Mouse (Mus musculus) right cerebral cortex, postnatal 14 days (tissue): Measurements from ENCODE around the gene Mmp13.
"Not testable (repeated sequence)": the region's sequence is repeated elsewhere in the genome, so short reads cannot be mapped to it uniquely, and the experiment has no call there.

Experiments
- DNase-seq: peaks from one replicate; pipeline ENCODE4 v3.0.0; 2022

The Mmp13 gene

DNA sequence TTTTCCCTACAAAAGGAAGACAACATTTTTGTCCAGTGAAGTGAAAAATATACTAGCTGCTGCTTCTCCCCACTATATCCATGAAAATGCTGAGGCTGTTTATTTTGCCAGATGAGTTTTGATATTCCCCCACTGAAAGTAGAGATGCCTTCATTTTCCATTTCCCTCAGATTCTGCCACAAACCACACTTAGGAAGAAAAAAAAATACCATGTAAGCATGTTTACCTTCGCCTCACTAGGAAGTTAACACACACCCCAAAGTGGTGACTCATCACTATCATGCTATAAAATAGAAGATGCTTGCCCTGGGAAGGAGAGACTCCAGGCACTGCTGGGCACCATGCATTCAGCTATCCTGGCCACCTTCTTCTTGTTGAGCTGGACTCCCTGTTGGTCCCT lies at the start of gene Mmp13:
Gene Mmp13 (plus strand): TSS at position 301 of the 400 bp plus-strand sequence.
- no peak for DNase-seq

DNA sequence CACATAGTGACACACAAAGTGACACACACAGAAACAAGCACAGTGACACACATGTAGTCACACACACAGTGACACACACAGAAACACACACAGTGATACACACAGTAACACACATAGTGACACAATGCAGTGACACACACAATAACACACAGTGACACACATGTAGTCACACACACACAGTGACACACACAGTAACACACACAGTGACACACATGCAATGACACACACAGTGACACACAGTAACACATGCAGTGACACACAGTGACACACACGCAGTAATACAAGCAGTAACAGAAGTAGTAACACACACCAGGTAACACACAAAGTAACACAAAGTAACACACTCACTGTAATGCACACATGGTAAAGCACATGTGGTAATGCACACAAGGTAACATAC lies 33.7 kb upstream of the Mmp13 start:
- no peak for DNase-seq

DNA sequence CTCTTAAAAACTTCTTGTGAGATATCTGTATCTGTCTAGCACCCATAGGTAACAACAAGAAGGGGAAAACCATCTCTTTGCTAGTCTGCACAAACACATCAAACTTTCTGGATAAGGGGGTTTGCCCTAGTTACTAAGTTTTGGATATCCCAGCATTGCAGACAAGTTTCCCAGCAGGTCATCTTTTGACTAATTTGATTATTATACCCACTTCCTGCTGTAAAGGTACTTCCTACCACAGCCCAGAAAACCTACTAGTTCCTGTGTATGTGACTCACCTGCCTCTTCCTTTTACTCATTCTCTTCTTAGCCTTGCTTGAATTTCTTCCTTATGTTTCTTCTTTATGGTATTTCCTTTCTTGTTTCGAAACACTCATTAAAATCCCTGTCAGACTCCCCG lies 32.3 kb upstream of the Mmp13 start:
- no peak for DNase-seq

DNA sequence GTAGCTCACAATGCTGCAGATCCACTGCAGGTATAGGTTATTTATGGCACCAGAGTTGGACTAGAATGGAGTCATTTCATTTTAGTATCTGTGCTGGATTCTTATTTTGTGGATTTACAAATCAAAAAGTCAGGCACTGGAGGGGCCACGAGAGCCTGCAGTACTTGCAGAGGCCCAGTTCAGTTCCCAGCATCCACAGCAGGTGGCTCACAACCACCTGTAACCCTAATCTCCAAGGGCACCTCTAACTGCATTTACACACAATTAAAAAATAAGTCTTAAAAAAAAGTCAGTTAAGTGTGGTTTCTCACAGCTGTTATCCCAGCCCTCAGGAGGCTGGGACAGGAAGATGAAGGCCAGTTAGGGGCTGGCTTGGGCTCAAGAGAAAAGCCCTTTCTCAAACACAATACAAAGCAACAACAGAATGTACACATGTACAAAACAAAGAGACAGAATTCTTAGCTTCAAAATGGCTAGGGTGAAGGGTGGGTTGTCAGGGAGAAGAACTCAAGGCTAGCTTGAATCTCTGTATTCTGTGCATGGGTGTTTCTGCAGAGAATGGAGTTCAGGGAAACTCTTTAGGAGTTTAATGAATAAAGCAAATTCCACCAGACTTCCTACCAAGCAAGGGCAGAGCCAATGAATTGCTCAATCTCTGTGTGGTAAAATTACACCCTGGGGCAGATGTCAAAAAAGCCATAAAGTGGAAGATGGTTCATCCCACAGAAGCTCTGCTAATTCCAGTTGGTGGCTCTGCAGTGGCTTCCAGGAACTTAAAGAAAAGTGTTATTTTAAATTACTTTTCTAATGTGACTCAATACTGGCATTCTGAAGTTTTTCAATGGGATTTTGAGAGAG lies 19.3 kb upstream of the Mmp13 start:
- DNase-seq = no peak

DNA sequence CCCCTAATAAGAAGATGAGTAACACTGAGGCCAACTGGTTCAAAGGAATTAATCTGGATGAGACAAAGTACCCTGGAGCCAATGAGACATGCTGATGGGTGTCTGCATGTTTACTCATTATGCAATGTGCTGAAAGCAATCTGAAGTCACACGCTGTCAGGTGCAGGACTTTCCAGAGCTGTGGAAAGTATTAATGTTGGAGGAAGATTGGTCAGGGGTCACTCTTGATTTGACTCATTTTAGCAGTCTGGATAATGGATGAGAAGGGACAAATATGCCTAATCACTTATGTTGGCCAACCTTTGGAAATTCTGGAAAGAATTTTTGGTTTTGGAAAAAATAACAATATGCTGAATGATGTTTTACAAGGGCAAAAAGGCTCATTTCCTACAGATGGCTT lies 10.6 kb upstream of the Mmp13 start:
- DNase-seq = no peak

DNA sequence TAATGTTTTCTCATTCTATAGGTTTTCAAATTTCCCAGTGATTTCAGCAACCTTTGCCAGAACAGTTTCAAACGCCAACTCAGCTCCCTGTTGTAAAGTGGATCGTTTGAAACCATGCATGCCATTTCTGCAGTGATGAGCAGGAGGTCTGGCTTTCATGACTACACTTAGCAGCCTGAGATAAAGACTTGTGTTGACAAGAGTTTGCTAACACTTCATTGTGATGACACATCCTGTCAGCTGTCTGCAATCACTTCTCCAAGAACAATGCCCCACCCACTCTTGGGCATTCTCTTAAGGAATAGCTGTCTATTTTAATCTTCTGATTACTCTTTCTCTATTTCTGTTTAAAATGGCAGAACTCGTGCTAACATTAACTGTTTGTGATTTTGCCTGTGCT lies 2.2 kb upstream of the Mmp13 start:
- no peak for DNase-seq

DNA sequence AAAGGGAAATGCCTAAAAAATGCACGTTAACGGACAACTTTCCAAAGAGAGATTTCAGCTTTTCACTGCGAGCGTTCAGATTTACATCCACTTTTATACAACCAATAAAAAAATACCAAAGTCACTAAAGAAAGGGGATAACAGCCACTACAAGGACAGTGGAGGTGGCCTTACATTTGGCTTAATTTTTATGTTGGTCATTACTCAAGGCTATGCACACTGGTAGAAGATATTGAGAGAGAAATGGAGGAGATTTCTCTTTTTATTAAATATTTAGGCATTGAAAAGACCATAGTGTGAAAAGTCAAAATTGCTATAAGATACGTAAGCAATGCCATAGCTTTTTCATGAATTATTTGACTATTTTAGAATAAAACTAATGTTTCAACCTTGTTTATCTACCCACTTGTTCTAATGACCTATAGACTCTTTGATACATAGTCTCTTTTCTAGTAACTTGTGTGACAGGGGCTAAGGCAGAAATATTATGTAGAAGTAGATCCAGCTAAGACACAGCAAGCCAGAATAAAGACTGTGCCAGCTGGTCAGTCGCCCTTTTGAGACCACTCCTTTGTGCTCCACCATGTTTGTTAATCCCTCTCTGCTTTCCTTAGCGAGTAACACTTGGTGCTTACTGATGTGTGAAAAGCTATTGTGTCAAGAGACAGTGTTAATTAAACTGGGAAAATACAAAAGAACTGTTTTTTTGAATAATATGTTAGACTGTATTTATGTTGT lies 10.4 kb downstream of the Mmp13 start:
- DNase-seq = no peak

DNA sequence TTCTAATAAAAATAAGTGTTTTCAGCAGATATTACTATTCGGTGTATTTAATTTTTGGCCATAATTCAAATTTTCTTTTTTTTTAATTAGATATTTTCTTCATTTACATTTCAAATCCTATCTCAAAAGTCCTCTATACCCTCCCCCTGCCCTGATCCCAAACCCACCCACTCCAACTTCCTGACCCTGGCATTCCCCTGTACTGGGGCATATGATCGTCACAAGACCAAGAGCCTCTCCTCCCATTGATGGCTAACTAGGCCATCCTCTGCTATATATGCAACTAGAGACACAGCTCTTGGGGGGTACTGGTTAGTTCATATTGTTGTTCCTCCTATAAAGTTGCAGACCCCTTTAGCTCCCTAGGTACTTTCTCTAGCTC lies 11.0 kb downstream of the Mmp13 start:
- not testable (repeated sequence) for DNase-seq

DNA sequence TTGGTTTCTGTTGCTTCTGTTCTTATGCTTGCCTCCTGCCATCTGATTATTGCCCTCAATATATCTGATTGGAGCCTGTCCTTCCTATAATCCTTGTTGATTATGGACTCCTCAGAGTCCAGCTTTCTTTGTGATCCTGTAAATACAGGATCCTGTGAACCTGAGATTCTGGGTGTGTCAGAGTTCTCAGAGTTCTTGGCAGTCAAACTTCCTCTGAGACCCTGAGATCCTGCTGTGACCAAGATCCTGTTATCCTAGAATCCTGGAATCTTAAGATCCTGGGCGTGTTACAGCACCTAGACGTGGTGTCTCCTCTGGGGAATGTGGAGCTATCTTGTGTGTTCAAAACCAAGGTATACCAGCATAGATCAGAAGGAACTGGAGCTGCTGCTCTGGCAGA lies 17.2 kb downstream of the Mmp13 start:
- DNase-seq = no peak

DNA sequence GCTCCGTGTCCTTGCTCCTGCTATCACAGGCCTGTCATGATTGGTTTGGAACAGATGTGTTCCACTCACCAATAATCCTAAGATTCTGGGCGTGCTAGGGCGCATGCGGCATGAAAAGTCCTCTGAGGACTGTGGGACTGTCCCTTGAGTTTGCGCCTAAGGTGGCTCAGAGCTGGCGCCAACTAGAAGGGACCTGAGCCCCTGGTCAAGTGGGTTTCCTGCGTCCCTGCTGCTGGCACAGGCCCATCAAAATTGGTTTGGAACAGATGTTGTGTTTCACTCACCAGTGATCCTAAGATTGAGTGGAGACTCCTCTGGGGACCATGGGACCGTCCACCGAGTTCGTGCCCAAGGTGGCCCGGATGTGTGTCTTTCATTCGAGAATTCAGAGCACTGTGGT lies 17.6 kb downstream of the Mmp13 start:
- no peak for DNase-seq

DNA sequence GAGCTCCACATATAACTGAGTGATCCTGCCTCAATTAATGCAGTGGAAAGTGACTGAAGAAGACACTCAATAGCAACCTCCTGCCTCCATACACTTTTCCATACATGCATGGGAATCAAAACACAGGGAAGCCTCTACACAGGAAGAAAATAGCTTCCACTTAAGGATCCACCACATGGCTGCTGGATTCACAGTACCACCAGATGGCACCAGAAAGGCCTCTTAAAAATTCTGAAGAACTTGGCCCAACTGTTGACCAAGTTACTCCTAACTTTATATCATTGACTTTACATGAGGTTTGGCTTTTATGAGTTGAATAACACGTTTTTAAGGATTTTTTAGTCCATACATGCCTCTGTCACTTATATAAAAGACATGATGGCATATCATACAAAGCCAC lies 19.8 kb downstream of the Mmp13 start:
- no peak for DNase-seq

DNA sequence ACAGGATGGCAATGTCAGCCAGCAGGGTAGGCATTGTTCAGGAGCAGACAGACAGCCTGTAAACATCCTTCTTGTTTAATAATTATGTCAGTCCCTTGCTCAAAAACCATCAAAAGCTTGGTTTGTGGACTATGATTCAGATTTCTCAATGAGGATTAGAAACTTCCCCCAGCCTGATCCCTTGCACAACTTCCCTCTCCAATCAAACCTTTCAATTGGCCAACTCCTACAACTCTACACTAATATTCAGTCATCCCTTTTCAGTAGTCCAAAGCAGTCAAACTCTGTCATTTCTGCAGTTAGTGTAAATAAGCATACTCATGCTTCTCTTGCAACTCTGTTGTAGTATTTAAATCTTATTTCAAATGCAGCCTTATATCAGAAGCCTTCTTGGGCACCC lies 59.5 kb downstream of the Mmp13 start:
- DNase-seq = no peak
